Mouse (Mus musculus): ENCODE data around the gene Zfpm1. TPM values are rescaled to one million over a fixed set of nuclear protein-coding genes. Genes with fewer than 3 reads are reported as not detected.

Gene Zfpm1
- 0.37 TPM for polyA plus RNA-seq (2014; fragmentation: Illumina TruSeq; extraction: RNeasy Lipid Tissue Mini Kit (QIAGEN cat#74804); ENCODE audit: low replicate concordance)

GRCm38 (mm10) chr8:122282035-122282358 lies at the start of gene Zfpm1:
Gene Zfpm1 (plus strand): TSS chr8:122282141.

DNA sequence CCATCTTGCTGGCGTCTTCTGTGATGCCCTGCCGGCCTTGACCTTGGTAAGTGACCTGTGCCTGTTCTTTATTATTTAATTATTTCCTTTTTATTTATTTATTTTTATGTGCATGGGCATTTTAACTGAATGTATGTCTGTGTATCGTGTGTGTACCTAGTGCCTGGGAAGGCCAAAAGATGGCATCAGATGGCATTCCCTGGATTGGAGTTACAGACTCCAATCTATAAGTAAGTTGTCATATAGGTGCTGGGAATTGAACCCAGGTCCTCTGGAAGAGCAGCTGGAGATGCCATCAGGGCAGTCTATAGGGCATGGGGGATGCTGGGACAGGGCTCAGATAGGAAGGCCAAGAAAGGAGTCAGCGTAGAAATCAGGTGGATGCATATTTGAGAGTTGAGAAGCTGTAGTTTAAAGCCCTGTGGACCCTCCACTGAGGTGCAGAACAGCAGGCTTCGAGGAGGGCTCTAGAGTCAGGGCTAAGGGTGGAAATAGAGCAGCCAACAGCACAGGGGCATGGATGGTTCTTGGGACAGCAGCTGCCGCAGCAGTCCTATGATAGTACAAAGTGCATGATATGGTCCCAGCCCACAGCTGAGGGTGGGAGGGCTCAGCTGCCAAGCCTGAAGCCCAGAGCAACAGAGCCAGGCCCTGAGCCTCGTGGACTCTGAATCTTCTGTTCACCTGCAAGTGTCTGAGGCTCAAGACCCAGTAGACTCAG lies 78.9 kb downstream of the Zfpm1 start, which contains the start of gene Trhr2:
TSS of gene Trhr2 (minus strand) at position 51 of the 721 bp plus-strand sequence.

DNA sequence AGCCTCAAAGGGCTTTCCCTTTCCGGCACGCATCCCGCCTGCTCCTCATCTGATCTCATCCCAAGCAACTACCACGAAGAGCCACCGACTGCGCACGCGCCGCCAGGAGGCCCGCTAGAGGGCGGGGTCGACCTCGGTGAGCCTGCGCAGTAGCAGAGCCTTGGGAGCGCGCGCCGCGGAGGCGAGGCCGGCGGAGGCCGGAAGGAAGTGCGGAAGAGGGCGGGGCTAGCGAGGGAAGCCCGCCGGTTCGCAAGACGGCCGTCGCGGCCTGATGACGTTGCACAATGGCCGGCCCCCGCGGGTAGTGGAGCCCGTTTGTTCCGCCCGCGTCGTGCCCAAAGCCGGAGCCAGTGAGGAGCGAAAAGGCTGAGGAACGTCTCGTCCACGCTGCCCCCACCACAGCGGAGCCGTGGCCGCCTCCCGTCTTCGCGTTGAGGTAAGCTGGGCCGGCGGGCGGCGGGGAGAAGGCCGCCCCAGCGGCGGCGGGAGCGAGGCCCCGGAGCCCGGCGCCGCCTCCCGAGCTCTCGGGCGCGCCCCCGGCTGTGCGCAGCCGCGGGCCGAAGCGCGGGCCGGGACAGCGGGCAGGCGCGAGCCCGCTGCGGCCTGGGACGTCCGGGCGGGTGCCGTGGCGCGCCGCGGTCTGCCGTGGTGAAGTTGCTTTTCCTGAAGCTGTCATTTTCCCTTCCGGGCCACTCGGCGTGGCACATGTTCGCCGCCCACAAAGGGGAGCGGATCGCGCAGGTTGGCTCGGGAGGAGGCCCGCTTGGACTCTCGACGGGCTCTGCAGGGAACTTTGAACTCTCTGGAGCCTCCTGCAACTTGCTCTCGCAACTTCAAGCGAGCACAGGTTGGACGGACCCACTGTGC lies 94.7 kb downstream of the Zfpm1 start, which contains the start of gene Zc3h18:
TSS of gene Zc3h18 (plus strand) at position 245 of the 867 bp plus-strand sequence.

Other genes starting within 250 kb of the Zfpm1 start
- not detected for gene Trhr2, start 78.6 kb downstream of the Zfpm1 start, polyA plus RNA-seq (2014; fragmentation: Illumina TruSeq; extraction: RNeasy Lipid Tissue Mini Kit (QIAGEN cat#74804); ENCODE audit: low replicate concordance)
- 13.0 TPM for gene Zc3h18, start 94.5 kb downstream of the Zfpm1 start, polyA plus RNA-seq (2014; fragmentation: Illumina TruSeq; extraction: RNeasy Lipid Tissue Mini Kit (QIAGEN cat#74804); ENCODE audit: low replicate concordance)
- gene Il17c, start 139.9 kb downstream of the Zfpm1 start, polyA plus RNA-seq (2014; fragmentation: Illumina TruSeq; extraction: RNeasy Lipid Tissue Mini Kit (QIAGEN cat#74804); ENCODE audit: low replicate concordance): not detected
- not detected for gene Cyba, start 150.8 kb downstream of the Zfpm1 start, polyA plus RNA-seq (2014; fragmentation: Illumina TruSeq; extraction: RNeasy Lipid Tissue Mini Kit (QIAGEN cat#74804); ENCODE audit: low replicate concordance)
- gene Mvd, start 161.3 kb downstream of the Zfpm1 start, polyA plus RNA-seq (2014; fragmentation: Illumina TruSeq; extraction: RNeasy Lipid Tissue Mini Kit (QIAGEN cat#74804); ENCODE audit: low replicate concordance): not detected
- not detected for gene Snai3, start 178.6 kb downstream of the Zfpm1 start, polyA plus RNA-seq (2014; fragmentation: Illumina TruSeq; extraction: RNeasy Lipid Tissue Mini Kit (QIAGEN cat#74804); ENCODE audit: low replicate concordance)
- gene Rnf166, start 193.9 kb downstream of the Zfpm1 start, polyA plus RNA-seq (2014; fragmentation: Illumina TruSeq; extraction: RNeasy Lipid Tissue Mini Kit (QIAGEN cat#74804); ENCODE audit: low replicate concordance): 10.5 TPM
- not detected for gene Ctu2, start 194.0 kb downstream of the Zfpm1 start, polyA plus RNA-seq (2014; fragmentation: Illumina TruSeq; extraction: RNeasy Lipid Tissue Mini Kit (QIAGEN cat#74804); ENCODE audit: low replicate concordance)